Mouse (Mus musculus) cortical plate, adult 2 months (tissue): ENCODE data around the gene Tmem37.

Source experiments
- CTCF ChIP-seq: fragments of 200-500 bp; IDR thresholded peaks from 2 replicates; pipeline ENCODE4 v1.5.1; 2011; ENCODE audit warnings: mild to moderate bottlenecking, control low read depth, low read length; ENCODE audit not compliant: insufficient read depth; ENCODE audit errors: extremely low read depth
- POLR2A ChIP-seq: fragments of 200-500 bp; IDR thresholded peaks from 2 replicates; pipeline ENCODE4 v1.6.1; 2011; ENCODE audit warnings: mild to moderate bottlenecking, low read length, control low read depth; ENCODE audit not compliant: insufficient read depth; ENCODE audit errors: extremely low read depth

DNA sequence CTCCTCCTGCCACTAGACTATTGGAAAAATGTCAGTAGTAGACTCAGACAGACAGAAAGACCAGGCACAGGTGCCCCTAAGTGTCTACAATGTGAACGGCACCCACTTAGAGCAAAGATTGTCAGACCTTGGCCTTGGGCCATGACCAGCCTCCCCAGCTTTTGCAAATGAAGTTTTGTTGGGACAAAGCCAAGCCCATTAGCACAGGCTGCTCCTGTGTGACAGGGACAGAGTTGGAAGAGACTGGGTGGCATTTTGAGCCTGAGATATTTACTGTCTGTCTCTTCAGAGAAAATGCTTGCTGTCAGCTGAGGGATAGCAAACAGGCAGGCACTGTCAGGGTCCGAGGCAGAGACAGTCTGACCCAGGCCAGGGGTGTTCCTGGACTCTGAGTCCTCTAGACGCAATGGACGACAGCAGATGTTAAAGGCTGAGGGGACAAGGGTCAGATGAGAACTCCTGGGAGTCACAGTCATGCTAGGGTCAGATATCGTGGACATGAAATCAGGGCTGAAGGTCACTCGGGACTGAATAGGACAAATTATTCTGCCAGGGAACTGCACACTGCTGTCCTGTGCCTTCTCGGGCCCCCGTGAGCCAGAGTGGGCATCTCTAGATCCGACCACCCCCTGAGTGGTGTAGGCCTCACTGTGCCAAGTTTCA, 36.7 kb downstream of the Tmem37 start:
- no peak for TF ChIP-seq CTCF
- no peak for TF ChIP-seq POLR2A
